In genomic region chr2:85050001-85050634, GRCm38 (mm10) we compare ENCODE assay signal across 9 mouse cellular contexts. TPM values are rescaled to one million over a fixed set of nuclear protein-coding genes. Genes with fewer than 3 reads are reported as not detected.
DNase-seq lines count a peak whose midpoint lies in the region; ATAC-seq and TF ChIP-seq lines count a peak whose summit lies in the region.
"Had no signal": no experiment of that assay in that cellular context is flagged by ENCODE, and none has a peak within 500 bp of the region (broad histone marks: within the 10 kb centered on the region; RNA-seq: fewer than 3 reads in every experiment).

No protein-coding gene starts in this region.

- no peaks in the 10 kb centered on the region for H3K27me3 ChIP-seq in Patski
- no peaks in the 10 kb centered on the region for H3K27me3 ChIP-seq in hindbrain, postnatal 0 days (ENCODE audit: insufficient read depth, low read length)
- H3K27me3 ChIP-seq in limb, embryonic 11.5 days (ENCODE audit: control insufficient read depth, insufficient read depth, low read length) = no peaks in the 10 kb centered on the region
- no peaks in the 10 kb centered on the region for H3K27me3 ChIP-seq in midbrain, embryonic 13.5 days
- H3K27me3 ChIP-seq in testis, adult 2 months (ENCODE audit: control insufficient read depth, insufficient read depth, low read length) = no peaks in the 10 kb centered on the region

- 9% methylated on average over 10 of the region's 10 CpGs for WGBS in hindbrain, postnatal 0 days
- 9% methylated on average over 10 of the region's 10 CpGs for WGBS in limb, embryonic 11.5 days
- WGBS in midbrain, embryonic 13.5 days = 6% methylated on average over 10 of the region's 10 CpGs

- TF ChIP-seq POLR2A in testis, adult 2 months (IDR thresholded peaks at IDR 0.05; ENCODE audit: control insufficient read depth, low read depth, low read length) = no peak

- POLR2A ChIA-PET in Patski (lab: Charles Lee) = interaction anchor here (0.5 to 2.0 kb wide), 5 partner anchors 10 to 599 kb away, joined by 3 to 7 read pairs (median 5); partner anchors contain the start of gene Ssrp1

- peak overlapping the region; percentile 28; the same call in 1 of the 2 replicates for H3K9ac ChIP-seq in hindbrain, postnatal 0 days (replicated peaks; ENCODE audit: low read length)
- peak overlapping the region; percentile 37 for H3K9ac ChIP-seq in limb, embryonic 11.5 days (ENCODE audit: low read length)
- H3K9ac ChIP-seq in midbrain, embryonic 13.5 days (replicated peaks) = peak overlapping the region; percentile 56

- peak overlapping the region; percentile 89 for H3K27ac ChIP-seq in hindbrain, postnatal 0 days
- peak overlapping the region; percentile 56; the same call in 1 of the 2 replicates for H3K27ac ChIP-seq in limb, embryonic 11.5 days (replicated peaks; ENCODE audit: low read depth, low read length)
- H3K27ac ChIP-seq in midbrain, embryonic 13.5 days = peak overlapping the region; percentile 64
- peak overlapping the region; percentile 40; the same call in 1 of the 2 replicates for H3K27ac ChIP-seq in testis, adult 2 months (ENCODE audit: control insufficient read depth, insufficient read depth, low read depth, low read length)
- H3K27ac ChIP-seq: macrophage had no signal

- peaks cover 39% of the 10 kb centered on the region for H3K36me3 ChIP-seq in hindbrain, postnatal 0 days (ENCODE audit: insufficient read depth, low read length)
- H3K36me3 ChIP-seq in limb, embryonic 11.5 days (ENCODE audit: control insufficient read depth, insufficient read depth, low read length) = peaks cover 9% of the 10 kb centered on the region
- peaks cover 55% of the 10 kb centered on the region for H3K36me3 ChIP-seq in midbrain, embryonic 13.5 days
- H3K36me3 ChIP-seq in testis, adult 2 months (ENCODE audit: control insufficient read depth, insufficient read depth, low read length) = no peaks in the 10 kb centered on the region; the same call in 1 of the 2 replicates

- peak overlapping the region; percentile 55 for H3K4me3 ChIP-seq in hindbrain, postnatal 0 days (ENCODE audit: low read length)
- H3K4me3 ChIP-seq in limb, embryonic 11.5 days (ENCODE audit: low read depth, low read length) = peak overlapping the region; percentile 14; the same call in 1 of the 2 replicates
- peak overlapping the region; percentile 72 for H3K4me3 ChIP-seq in midbrain, embryonic 13.5 days (replicated peaks)
- H3K4me3 ChIP-seq in testis, adult 2 months (ENCODE audit: control insufficient read depth, low read depth, low read length) = peak overlapping the region; percentile 8

- peak overlapping the region; percentile 83 for H3K4me2 ChIP-seq in hindbrain, postnatal 0 days (ENCODE audit: low read depth, low read length)
- H3K4me2 ChIP-seq in limb, embryonic 11.5 days (ENCODE audit: low read depth, severe bottlenecking) = peak overlapping the region; percentile 45
- peak overlapping the region; percentile 72 for H3K4me2 ChIP-seq in midbrain, embryonic 13.5 days (replicated peaks)

- peak; percentile 13 for ATAC-seq in Patski
- peak; percentile 36 for ATAC-seq in hindbrain, postnatal 0 days
- ATAC-seq in limb, embryonic 11.5 days (ENCODE audit: insufficient number of reproducible peaks, low FRiP score, low TSS enrichment, low read depth) = peak; percentile 42
- peak; percentile 28 for ATAC-seq in midbrain, embryonic 13.5 days

- DNase-seq in Patski (ENCODE audit: low read depth, low spot score) = no peak
- DNase-seq in embryo, embryonic 10 days (ENCODE audit: low spot score) = peak; percentile 72
- peak; percentile 84 for DNase-seq in gastrocnemius, postnatal 25 days
- peak; percentile 79 for DNase-seq in hindbrain, postnatal 0 days (ENCODE audit: low spot score)
- DNase-seq in limb, embryonic 11.5 days (ENCODE audit: low spot score) = peak; percentile 59
- DNase-seq in spleen, postnatal 4 days (ENCODE audit: low spot score in 2 of 2) = no peak

- peaks cover 26% of the 10 kb centered on the region for H3K4me1 ChIP-seq in hindbrain, postnatal 0 days (ENCODE audit: insufficient read depth, low read length)
- peaks cover 20% of the 10 kb centered on the region for H3K4me1 ChIP-seq in limb, embryonic 11.5 days (ENCODE audit: control insufficient read depth, insufficient read depth, low read length)
- peaks cover 38% of the 10 kb centered on the region for H3K4me1 ChIP-seq in midbrain, embryonic 13.5 days (replicated peaks)
- peaks cover 10% of the 10 kb centered on the region for H3K4me1 ChIP-seq in testis, adult 2 months (ENCODE audit: control insufficient read depth, insufficient read depth, low read length)

- in situ Hi-C loops in Patski (cut with MboI; ENCODE audit: low pct_unique_long_range_greater_than_20kb) = no loop called here

- CTCF ChIA-PET in Patski (lab: Charles Lee) = interaction anchor here (1.3 to 3.8 kb wide), 3 partner anchors 8 to 73 kb away, joined by 3 to 14 read pairs (median 3); no protein-coding TSS in a partner anchor

- no peaks in the 10 kb centered on the region for H3K9me3 ChIP-seq in hindbrain, postnatal 0 days (ENCODE audit: low read length)
- H3K9me3 ChIP-seq in limb, embryonic 11.5 days (ENCODE audit: control insufficient read depth, low read length) = no peaks in the 10 kb centered on the region
- no peaks in the 10 kb centered on the region for H3K9me3 ChIP-seq in midbrain, embryonic 13.5 days

- TF ChIP-seq CTCF in Patski (IDR thresholded peaks at IDR 0.05) = no peak
- TF ChIP-seq CTCF in hindbrain, postnatal 0 days (IDR thresholded peaks at IDR 0.05; ENCODE audit: low read depth) = no peak
- no peak for TF ChIP-seq CTCF in testis, adult 2 months (IDR thresholded peaks at IDR 0.05; ENCODE audit: control insufficient read depth, insufficient read depth, insufficient replicate concordance, low read depth, low read length)

RNA-seq across cellular contexts. Expression of gene Tnks1bp1, which starts 2.3 kb away (rescaled TPM):
- polyA plus RNA-seq in Patski (2021) = 105 TPM
- 10 to 100 TPM; 26.0 to 29.1 TPM for total RNA-seq in gastrocnemius, postnatal 25 days (2021)
- total RNA-seq in hindbrain, postnatal 0 days (2014; rRNA removed) = 70.0 and 113 TPM in 2 replicates
- polyA plus RNA-seq in hindbrain, postnatal 0 days (2015; fragmentation: Nextera tagmentation; extraction: Ambion mirVana) = 17.4 and 19.3 TPM in 2 replicates
- 6.7 and 7.0 TPM in 2 replicates for polyA plus RNA-seq in limb, embryonic 11.5 days (2014; fragmentation: Nextera tagmentation; extraction: Ambion mirVana)
- 27.1 and 30.9 TPM in 2 replicates for polyA plus RNA-seq in midbrain, embryonic 13.5 days (2015; fragmentation: Nextera tagmentation; extraction: Ambion mirVana)
- 7.4 and 8.4 TPM in 2 replicates for polyA plus RNA-seq in testis, adult 2 months (2012; rRNA removed)

RNA-seq across cellular contexts. Expression of gene P2rx3, which starts 12.9 kb away (rescaled TPM):
- 0.27 TPM for polyA plus RNA-seq in Patski (2021)
- total RNA-seq in gastrocnemius, postnatal 25 days (2021) = under 1 TPM; 0.40 to 0.43 TPM
- total RNA-seq in hindbrain, postnatal 0 days (2014; rRNA removed) = 1.1 and 1.7 TPM in 2 replicates
- 2.6 and 3.3 TPM in 2 replicates for polyA plus RNA-seq in hindbrain, postnatal 0 days (2015; fragmentation: Nextera tagmentation; extraction: Ambion mirVana)
- polyA plus RNA-seq in limb, embryonic 11.5 days (2014; fragmentation: Nextera tagmentation; extraction: Ambion mirVana) = 0.76 and 1.4 TPM in 2 replicates
- 2.5 and 3.0 TPM in 2 replicates for polyA plus RNA-seq in midbrain, embryonic 13.5 days (2015; fragmentation: Nextera tagmentation; extraction: Ambion mirVana)
- 86.4 and 103 TPM in 2 replicates for polyA plus RNA-seq in testis, adult 2 months (2012; rRNA removed)
- polyA plus RNA-seq: macrophage had no signal

RNA-seq across cellular contexts. Expression of gene Ssrp1, which starts 13.1 kb away (rescaled TPM):
- 224 TPM for polyA plus RNA-seq in Patski (2021)
- 10 to 100 TPM; 25.5 to 28.3 TPM for total RNA-seq in gastrocnemius, postnatal 25 days (2021)
- 178 and 196 TPM in 2 replicates for total RNA-seq in hindbrain, postnatal 0 days (2014; rRNA removed)
- 141 and 142 TPM in 2 replicates for polyA plus RNA-seq in hindbrain, postnatal 0 days (2015; fragmentation: Nextera tagmentation; extraction: Ambion mirVana)
- polyA plus RNA-seq in limb, embryonic 11.5 days (2014; fragmentation: Nextera tagmentation; extraction: Ambion mirVana) = 409 and 418 TPM in 2 replicates
- 221 and 223 TPM in 2 replicates for polyA plus RNA-seq in midbrain, embryonic 13.5 days (2015; fragmentation: Nextera tagmentation; extraction: Ambion mirVana)
- 109 and 120 TPM in 2 replicates for polyA plus RNA-seq in testis, adult 2 months (2012; rRNA removed)

Comparison
In these comparisons a context has a peak if more than half of its experiments do, and no peak if none do; other contexts are left out.
1. DNase-seq: peak in embryo, embryonic 10 days (single experiment), gastrocnemius, postnatal 25 days (single experiment), hindbrain, postnatal 0 days (single experiment) and limb, embryonic 11.5 days (single experiment); none in Patski (single experiment) and spleen, postnatal 4 days (0 of 2).
2. H3K4me3 ChIP-seq: peak in every context shown above with its lines; median percentile 72 in midbrain, embryonic 13.5 days; 55 in hindbrain, postnatal 0 days; 14 in limb, embryonic 11.5 days; 8 in testis, adult 2 months.
3. RNA of gene P2rx3, which starts 12.9 kb away (polyA plus RNA-seq): 86.4 to 103 TPM in testis, adult 2 months; 2.6 to 3.3 TPM in hindbrain, postnatal 0 days, 2.5 to 3.0 TPM in midbrain, embryonic 13.5 days, 0.76 to 1.4 TPM in limb, embryonic 11.5 days and 0.27 TPM in Patski (single experiment); every median in the first group is over 10 times any median in the second.
4. Peak in every context shown above with its lines, with median percentiles within 50 percentile points of each other: ATAC-seq, H3K27ac ChIP-seq, H3K4me2 ChIP-seq and H3K9ac ChIP-seq.